Mouse (Mus musculus) heart, embryonic 13.5 days (tissue): ENCODE measurements around the gene Psma4. TPM values are rescaled to one million over a fixed set of nuclear protein-coding genes. Genes with fewer than 3 reads are reported as not detected.

Experiments used
- ATAC-seq: fragments of 200-750 bp; cut with Nextera tagmentation; 2 replicates; pipeline ENCODE4 v1.8.0; 2017; ENCODE audit warnings: moderate TSS enrichment; ENCODE audit not compliant: insufficient number of reproducible peaks, low FRiP score, low TSS enrichment; ENCODE audit errors: extremely low read depth
- H3K27ac ChIP-seq: fragments of 300-500 bp; sonication (generic); replicated peaks from 2 replicates; pipeline ENCODE4 v1.5.1; 2015; ENCODE audit warnings: moderate library complexity, mild to moderate bottlenecking, inconsistent platforms
- H3K27me3 ChIP-seq: fragments of 300-500 bp; sonication (generic); replicated peaks from 2 replicates; pipeline ENCODE4 v1.6.1; 2015; ENCODE audit warnings: mild to moderate bottlenecking, inconsistent platforms
- H3K36me3 ChIP-seq: fragments of 300-500 bp; sonication (generic); 2 replicates; pipeline ENCODE4 v1.6.1; 2015; ENCODE audit warnings: mild to moderate bottlenecking, inconsistent platforms
- H3K4me1 ChIP-seq: fragments of 300-500 bp; sonication (generic); 2 replicates; pipeline ENCODE4 v1.6.1; 2015; ENCODE audit warnings: inconsistent platforms
- H3K4me2 ChIP-seq: fragments of 300-500 bp; sonication (generic); 2 replicates; pipeline ENCODE4 v1.6.1; 2015; ENCODE audit warnings: inconsistent platforms, mild to moderate bottlenecking, moderate library complexity
- H3K4me3 ChIP-seq: fragments of 300-500 bp; sonication (generic); 2 replicates; pipeline ENCODE4 v1.5.1; 2015; ENCODE audit warnings: moderate library complexity, mild to moderate bottlenecking, inconsistent platforms
- H3K9ac ChIP-seq: fragments of 300-500 bp; sonication (generic); 2 replicates; pipeline ENCODE4 v1.6.1; 2015; ENCODE audit warnings: inconsistent platforms, mild to moderate bottlenecking, moderate library complexity
- H3K9me3 ChIP-seq: fragments of 300-500 bp; sonication (generic); 2 replicates; pipeline ENCODE4 v1.6.1; 2016; ENCODE audit warnings: inconsistent platforms
- WGBS: fragments of 180-500 bp; shearing (Covaris S2); methylation state at CpG from one replicate; pipeline ENCODE4 v1.1.7; 2015; ENCODE audit warnings: mixed read lengths; 5-methylcytosine and 5-hydroxymethylcytosine counted together
- polyA plus RNA-seq: library from polyadenylated mRNA; unstranded; fragments of >200 nt; fragmentation: Nextera tagmentation; extraction: Ambion mirVana; gene quantifications from 2 replicates; pipeline ENCODE4 v1.2.1, GENCODE M21; 2015

Psma4 gene
- polyA plus RNA-seq, 1 experiment from 2014 or later: 224 TPM

GRCm38 (mm10) chr9:54990362-54990761 is 39.8 kb downstream of the Psma4 start:
- Histone ChIP-seq H3K27me3 (no peaks in the 10 kb centered on the region), H3K4me2 (no peak overlapping the region), H3K27ac (no peak overlapping the region), H3K9ac (no peak overlapping the region), H3K36me3 (no peaks in the 10 kb centered on the region), H3K4me3 (no peak overlapping the region), H3K9me3 (no peaks in the 10 kb centered on the region), H3K4me1 (no peaks in the 10 kb centered on the region)
- WGBS: 69% methylated on average over 3 of the region's 3 CpGs
- ATAC-seq: no peak

- no peak for ATAC-seq
- Histone ChIP-seq H3K27ac (no peak overlapping the region), H3K4me2 (no peak overlapping the region), H3K4me1 (no peaks in the 10 kb centered on the region), H3K9me3 (no peaks in the 10 kb centered on the region), H3K4me3 (no peak overlapping the region), H3K36me3 (no peaks in the 10 kb centered on the region), H3K27me3 (0 out of 2 replicates have a peak, but pooled peaks cover 3% of the 10 kb centered on the region), H3K9ac (no peak overlapping the region)
- WGBS: 54% methylated on average over 3 of the region's 3 CpGs
Measured at GRCm38 (mm10) chr9:54994381-54994780, 43.8 kb downstream of the Psma4 start.

- no peak overlapping the region for H3K27ac ChIP-seq
- H3K4me1 ChIP-seq: no peaks in the 10 kb centered on the region
- WGBS: 25% methylated on average over 3 of the region's 3 CpGs
- no peak overlapping the region for H3K4me2 ChIP-seq
- H3K27me3 ChIP-seq: peaks cover 5% of the 10 kb centered on the region; the same call in 1 of the 2 replicates
- ATAC-seq: no peak
- no peak overlapping the region for H3K9ac ChIP-seq
- H3K4me3 ChIP-seq: no peak overlapping the region
- no peaks in the 10 kb centered on the region for H3K36me3 ChIP-seq
- H3K9me3 ChIP-seq: no peaks in the 10 kb centered on the region
Measured at GRCm38 (mm10) chr9:54995645-54996044, 45.1 kb downstream of the Psma4 start.

- no peak overlapping the region for H3K27ac ChIP-seq
- H3K27me3 ChIP-seq: peaks cover 5% of the 10 kb centered on the region; the same call in 1 of the 2 replicates
- no peaks in the 10 kb centered on the region for H3K9me3 ChIP-seq
- no peaks in the 10 kb centered on the region for H3K36me3 ChIP-seq
- H3K4me1 ChIP-seq: no peaks in the 10 kb centered on the region
- no peak for ATAC-seq
- H3K4me3 ChIP-seq: no peak overlapping the region
- no peak overlapping the region for H3K4me2 ChIP-seq
- no peak overlapping the region for H3K9ac ChIP-seq
- WGBS: 71% methylated on average over 4 of the region's 4 CpGs
Measured at GRCm38 (mm10) chr9:55003609-55004008, 53.0 kb downstream of the Psma4 start.

Other genes starting within 250 kb of the Psma4 start
- 91.9 and 102 TPM in 2 replicates for gene Wdr61, start 216.3 kb upstream of the Psma4 start, polyA plus RNA-seq
- 17.6 and 19.7 TPM in 2 replicates for gene Crabp1, start 186.0 kb upstream of the Psma4 start, polyA plus RNA-seq
- gene Ireb2, start 87.0 kb upstream of the Psma4 start, polyA plus RNA-seq: 19.0 and 19.7 TPM in 2 replicates
- 2.1 and 2.5 TPM in 2 replicates for gene Hykk, start 33.5 kb upstream of the Psma4 start, polyA plus RNA-seq
- 0.59 and 0.94 TPM in 2 replicates for gene AY074887, start 208 bp downstream of the Psma4 start, polyA plus RNA-seq
- 0.14 and 0.51 TPM in 2 replicates for gene Chrna5, start 30.1 kb downstream of the Psma4 start, polyA plus RNA-seq
- 0.11 and 0.35 TPM in 2 replicates for gene Chrna3, start 75.8 kb downstream of the Psma4 start, polyA plus RNA-seq
- gene Chrnb4, start 98.0 kb downstream of the Psma4 start, polyA plus RNA-seq: 0.27 and 0.36 TPM in 2 replicates
- gene Ube2q2, start 198.1 kb downstream of the Psma4 start, polyA plus RNA-seq: 26.2 and 27.7 TPM in 2 replicates